Mouse (Mus musculus) limb, embryonic 14.5 days (tissue): ENCODE measurements around the gene Lrfn2. TPM values are rescaled to one million over a fixed set of nuclear protein-coding genes. Genes with fewer than 3 reads are reported as not detected.

Source experiments
- ATAC-seq: fragments of 200-750 bp; cut with Nextera tagmentation; 2 replicates; pipeline ENCODE4 v1.8.0; 2017; ENCODE audit warnings: low read depth, moderate number of reproducible peaks, moderate TSS enrichment; ENCODE audit not compliant: low FRiP score
- DNase-seq: peaks from one replicate; pipeline ENCODE4 v3.0.0-alpha.2; 2015; ENCODE audit warnings: low spot score
- H3K27ac ChIP-seq: fragments of 300-500 bp; sonication (generic); replicated peaks from 2 replicates; pipeline ENCODE4 v1.5.1; 2014; ENCODE audit warnings: low read depth, mild to moderate bottlenecking, low read length, moderate library complexity, mixed read lengths
- H3K27me3 ChIP-seq: fragments of 300-500 bp; sonication (generic); 2 replicates; pipeline ENCODE4 v1.6.1; 2014; ENCODE audit warnings: low read length, mixed read lengths; ENCODE audit not compliant: control insufficient read depth, insufficient read depth
- H3K36me3 ChIP-seq: fragments of 300-500 bp; sonication (generic); 2 replicates; pipeline ENCODE4 v1.6.1; 2014; ENCODE audit warnings: mild to moderate bottlenecking, low read length, moderate library complexity, mixed read lengths; ENCODE audit not compliant: control insufficient read depth, insufficient read depth
- H3K4me1 ChIP-seq: fragments of 300-500 bp; sonication (generic); 2 replicates; pipeline ENCODE4 v1.6.1; 2014; ENCODE audit warnings: antibody characterized with exemption, low read length, mixed read lengths; ENCODE audit not compliant: control insufficient read depth, insufficient read depth
- H3K4me2 ChIP-seq: fragments of 300-500 bp; sonication (generic); replicated peaks from 2 replicates; pipeline ENCODE4 v1.6.1; 2014; ENCODE audit warnings: low read depth, mild to moderate bottlenecking, low read length, moderate library complexity; ENCODE audit not compliant: severe bottlenecking
- H3K4me3 ChIP-seq: fragments of 300-500 bp; sonication (generic); replicated peaks from 2 replicates; pipeline ENCODE4 v1.5.1; 2014; ENCODE audit warnings: low read length
- H3K9ac ChIP-seq: fragments of 300-500 bp; sonication (generic); 2 replicates; pipeline ENCODE4 v1.6.1; 2014; ENCODE audit warnings: mild to moderate bottlenecking, low read depth, low read length, moderate library complexity; ENCODE audit not compliant: severe bottlenecking
- H3K9me3 ChIP-seq: fragments of 300-500 bp; sonication (generic); 2 replicates; pipeline ENCODE4 v1.6.1; 2016; ENCODE audit warnings: low read length; ENCODE audit not compliant: control insufficient read depth
- POLR2A ChIP-seq: fragments of 200-500 bp; IDR thresholded peaks from 2 replicates; pipeline ENCODE4 v1.8.0; 2012; ENCODE audit warnings: inconsistent platforms, mild to moderate bottlenecking, moderate library complexity, borderline replicate concordance; ENCODE audit not compliant: insufficient read depth, insufficient read length; ENCODE audit errors: extremely low read depth
- WGBS: fragments of 180-500 bp; shearing (Covaris S2); extraction: QIAGEN DNeasy Blood & Tissue Kit; methylation state at CpG from one replicate; pipeline ENCODE4 v1.1.7; 2014; 5-methylcytosine and 5-hydroxymethylcytosine counted together
- polyA plus RNA-seq, 2 experiments: library from polyadenylated mRNA; depleted of rRNA in 1 of 2; stranded (reverse) in 1 of 2; unstranded in 1 of 2; fragments of >200 nt; fragmentation: Nextera tagmentation in 1 of 2; extraction: Ambion mirVana in 1 of 2; gene quantifications; 2 replicates each; pipeline versions ENCODE4 v1.2.1 to v1.2.3; 2012 to 2014

Lrfn2 gene
- polyA plus RNA-seq, 2 experiments: 0.96 to 1.4 TPM

GRCm38 (mm10) chr17:49083594-49084380, 151.6 kb downstream of the Lrfn2 start:
- WGBS: 72% methylated on average over 9 of the region's 9 CpGs

DNA sequence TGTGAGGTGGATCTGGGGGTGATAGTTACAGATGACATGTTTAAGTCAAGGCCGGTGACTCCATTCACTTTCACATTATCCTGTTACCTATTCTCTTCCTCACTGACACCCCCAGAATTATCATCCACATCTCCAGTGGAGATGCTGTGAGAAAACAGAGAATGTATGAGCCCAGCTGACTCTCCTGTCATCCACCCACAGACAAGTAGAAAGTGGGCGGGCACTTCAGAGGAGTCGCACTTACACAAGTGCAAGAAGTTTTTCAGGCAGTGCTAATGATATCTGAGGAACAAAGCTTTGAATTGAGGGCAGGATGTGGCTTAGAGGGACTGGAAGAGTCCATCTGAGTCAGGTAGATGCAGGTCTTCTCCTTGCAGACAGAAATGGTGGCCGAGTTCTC, 152.9 kb downstream of the Lrfn2 start:
- Histone ChIP-seq H3K9ac (no peak overlapping the region), H3K4me3 (no peak overlapping the region), H3K4me2 (no peak overlapping the region), H3K36me3 (no peaks in the 10 kb centered on the region), H3K27me3 (no peaks in the 10 kb centered on the region), H3K4me1 (no peaks in the 10 kb centered on the region), H3K27ac (no peak overlapping the region), H3K9me3 (no peaks in the 10 kb centered on the region)
- WGBS: 87% methylated on average over 4 of the region's 4 CpGs
- no peak for TF ChIP-seq POLR2A
- DNase-seq (no peak), ATAC-seq (no peak)

More at GRCm38 (mm10) chr17:49083594-49084380, 151.6 kb downstream of the Lrfn2 start:
- no peaks in the 10 kb centered on the region for H3K4me1 ChIP-seq
- H3K4me2 ChIP-seq: no peak overlapping the region
- no peaks in the 10 kb centered on the region for H3K36me3 ChIP-seq
- TF ChIP-seq POLR2A: no peak
- peak; percentile 28 for DNase-seq
- no peaks in the 10 kb centered on the region for H3K9me3 ChIP-seq
- H3K4me3 ChIP-seq: no peak overlapping the region
- no peak overlapping the region for H3K27ac ChIP-seq
- no peaks in the 10 kb centered on the region for H3K27me3 ChIP-seq
- ATAC-seq: no peak
- H3K9ac ChIP-seq: no peak overlapping the region

- Histone ChIP-seq H3K27me3 (no peaks in the 10 kb centered on the region), H3K4me2 (no peak overlapping the region), H3K4me1 (no peaks in the 10 kb centered on the region), H3K27ac (no peak overlapping the region), H3K9ac (no peak overlapping the region), H3K9me3 (no peaks in the 10 kb centered on the region), H3K4me3 (no peak overlapping the region), H3K36me3 (no peaks in the 10 kb centered on the region)
- no peak for TF ChIP-seq POLR2A
- no peak for DNase-seq
- 80% methylated on average over 16 of the region's 16 CpGs for whole genome bisulfite sequencing
- no peak for ATAC-seq
Observed at GRCm38 (mm10) chr17:49096781-49097544, 164.8 kb downstream of the Lrfn2 start.

DNA sequence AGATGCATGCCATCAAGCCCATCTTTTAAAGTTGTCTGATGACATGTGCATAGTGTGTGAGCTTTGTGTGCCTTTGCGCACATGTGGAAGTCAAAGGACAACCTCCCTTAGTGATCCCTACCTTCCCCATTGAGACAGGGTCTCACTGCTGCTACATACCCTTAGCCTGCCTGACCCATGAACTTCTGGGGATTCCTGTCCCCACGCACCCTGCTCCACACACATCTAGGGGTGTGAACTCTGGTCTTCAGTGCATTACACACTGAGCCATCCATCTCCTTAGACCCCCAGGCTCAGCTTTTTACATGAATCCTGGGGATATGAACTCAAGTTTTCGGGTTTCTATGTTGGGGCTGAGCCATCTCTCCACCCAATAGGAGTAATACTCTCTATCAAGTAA, 179.2 kb downstream of the Lrfn2 start:
- H3K4me3 ChIP-seq: no peak overlapping the region
- H3K27me3 ChIP-seq: no peaks in the 10 kb centered on the region
- TF ChIP-seq POLR2A: no peak
- DNase-seq (no peak), ATAC-seq (no peak)
- no peaks in the 10 kb centered on the region for H3K36me3 ChIP-seq
- no peak overlapping the region for H3K4me2 ChIP-seq
- no peaks in the 10 kb centered on the region for H3K4me1 ChIP-seq
- no peak overlapping the region for H3K9ac ChIP-seq
- WGBS: 87% methylated on average over 3 of the region's 3 CpGs
- H3K9me3 ChIP-seq: no peaks in the 10 kb centered on the region
- no peak overlapping the region for H3K27ac ChIP-seq

- Histone ChIP-seq H3K9me3 (no peaks in the 10 kb centered on the region), H3K27ac (no peak overlapping the region), H3K9ac (no peak overlapping the region), H3K36me3 (no peaks in the 10 kb centered on the region), H3K4me2 (no peak overlapping the region), H3K4me3 (no peak overlapping the region), H3K4me1 (no peaks in the 10 kb centered on the region), H3K27me3 (no peaks in the 10 kb centered on the region)
- no peak for ATAC-seq
- TF ChIP-seq POLR2A: no peak
- no peak for DNase-seq
- 81% methylated on average over 2 of the region's 2 CpGs for WGBS
Observed at GRCm38 (mm10) chr17:49111911-49112310, 179.7 kb downstream of the Lrfn2 start.
